Mouse (Mus musculus) embryonic facial prominence, embryonic 13.5 days (tissue): Measurements from ENCODE around the gene Hlcs. TPM values are rescaled to one million over a fixed set of nuclear protein-coding genes. Genes with fewer than 3 reads are reported as not detected.

Experiments used
- ATAC-seq: fragments of 200-750 bp; cut with Nextera tagmentation; 2 replicates; pipeline ENCODE4 v1.8.0; 2017; ENCODE audit warnings: low read depth; ENCODE audit not compliant: insufficient number of reproducible peaks, insufficient read depth, low FRiP score, low TSS enrichment
- H3K27ac ChIP-seq: fragments of 300-500 bp; sonication (generic); 2 replicates; pipeline ENCODE4 v1.5.1; 2015; ENCODE audit warnings: moderate library complexity, mild to moderate bottlenecking, inconsistent platforms
- H3K27me3 ChIP-seq: fragments of 300-500 bp; sonication (generic); 2 replicates; pipeline ENCODE4 v1.6.1; 2015; ENCODE audit warnings: mild to moderate bottlenecking, inconsistent platforms
- H3K36me3 ChIP-seq: fragments of 300-500 bp; sonication (generic); 2 replicates; pipeline ENCODE4 v1.6.1; 2015; ENCODE audit warnings: mild to moderate bottlenecking, inconsistent platforms
- H3K4me1 ChIP-seq: fragments of 300-500 bp; sonication (generic); 2 replicates; pipeline ENCODE4 v1.6.1; 2015; ENCODE audit warnings: inconsistent platforms
- H3K4me2 ChIP-seq: fragments of 300-500 bp; sonication (generic); 2 replicates; pipeline ENCODE4 v1.6.1; 2015; ENCODE audit warnings: moderate library complexity, mild to moderate bottlenecking, inconsistent platforms
- H3K4me3 ChIP-seq: fragments of 300-500 bp; sonication (generic); 2 replicates; pipeline ENCODE4 v1.5.1; 2015; ENCODE audit warnings: mild to moderate bottlenecking, inconsistent platforms
- H3K9ac ChIP-seq: fragments of 300-500 bp; sonication (generic); 2 replicates; pipeline ENCODE4 v1.6.1; 2015; ENCODE audit warnings: mild to moderate bottlenecking, inconsistent platforms
- H3K9me3 ChIP-seq: fragments of 300-500 bp; sonication (generic); 2 replicates; pipeline ENCODE4 v1.6.1; 2016; ENCODE audit warnings: inconsistent platforms
- WGBS: fragments of 180-500 bp; shearing (Covaris S2); methylation state at CpG from one replicate; pipeline ENCODE4 v1.1.7; 2015; ENCODE audit warnings: mixed read lengths; 5-methylcytosine and 5-hydroxymethylcytosine counted together
- polyA plus RNA-seq: library from polyadenylated mRNA; unstranded; fragments of >200 nt; fragmentation: Nextera tagmentation; extraction: Ambion mirVana; gene quantifications from 2 replicates; pipeline ENCODE4 v1.2.1, GENCODE M21; 2015

Hlcs gene
- polyA plus RNA-seq, 1 experiment from 2014 or later: 10.0 TPM

- Histone ChIP-seq H3K36me3 (no peaks in the 10 kb centered on the region), H3K9ac (no peak overlapping the region), H3K27me3 (peaks cover 28% of the 10 kb centered on the region), H3K9me3 (no peaks in the 10 kb centered on the region), H3K4me1 (peaks cover 11% of the 10 kb centered on the region), H3K4me2 (no peak overlapping the region), H3K27ac (no peak overlapping the region), H3K4me3 (no peak overlapping the region)
- ATAC-seq: no peak
- WGBS: 61% methylated on average over 5 of the region's 5 CpGs
Observed at GRCm38 (mm10) chr16:94323681-94324080, 10.3 kb upstream of the Hlcs start.

DNA sequence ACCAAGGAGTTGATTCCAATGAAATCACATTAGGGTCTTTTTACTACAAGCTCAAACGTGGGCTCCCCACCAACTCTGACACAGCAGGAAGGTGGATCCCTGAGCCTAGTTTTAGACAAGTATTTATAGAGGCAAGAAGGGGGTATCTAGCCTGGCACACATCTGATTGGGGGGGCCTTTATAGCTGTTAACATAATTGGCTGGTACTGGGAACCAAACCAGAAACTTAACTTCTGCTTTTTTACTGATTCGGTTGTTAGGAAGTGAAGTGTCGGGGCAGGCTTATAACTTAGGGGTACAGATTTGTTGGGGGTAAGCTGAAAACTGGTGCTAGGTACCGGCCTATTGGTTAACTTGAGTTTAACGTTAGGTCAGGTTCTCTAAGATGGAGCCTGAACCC lies 6.9 kb upstream of the Hlcs start:
- Histone ChIP-seq H3K9ac (no peak overlapping the region), H3K27me3 (peaks cover 8% of the 10 kb centered on the region), H3K36me3 (no peaks in the 10 kb centered on the region), H3K4me3 (no peak overlapping the region), H3K27ac (no peak overlapping the region), H3K4me2 (no peak overlapping the region), H3K4me1 (no peaks in the 10 kb centered on the region), H3K9me3 (no peaks in the 10 kb centered on the region)
- WGBS: 81% methylated on average over 5 of the region's 5 CpGs
- ATAC-seq: no peak

DNA sequence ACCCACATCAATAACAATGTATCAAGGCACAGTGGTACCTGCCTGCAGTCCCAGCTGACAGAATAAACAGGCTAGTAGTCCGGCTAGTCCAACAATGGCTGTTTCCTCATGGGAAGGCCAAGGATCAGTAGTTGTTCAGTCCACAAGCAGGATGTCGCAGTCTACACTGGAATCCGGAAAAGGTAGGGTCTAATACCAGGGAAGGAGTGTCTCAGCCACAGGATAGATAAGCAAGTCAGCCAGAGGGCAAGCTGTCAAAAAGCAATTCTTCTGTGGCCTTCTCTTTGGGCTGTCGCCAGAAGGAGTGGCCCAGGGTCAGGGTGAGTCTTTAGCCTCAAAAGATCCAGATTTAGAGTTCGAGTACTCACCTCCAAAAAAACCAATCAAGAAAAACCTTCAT lies 4.4 kb upstream of the Hlcs start:
- no peak overlapping the region for H3K4me2 ChIP-seq
- no peaks in the 10 kb centered on the region for H3K36me3 ChIP-seq
- H3K9me3 ChIP-seq: no peaks in the 10 kb centered on the region
- no peak overlapping the region for H3K9ac ChIP-seq
- 0 out of 2 replicates have a peak, but pooled peaks cover 5% of the 10 kb centered on the region for H3K27me3 ChIP-seq
- H3K4me3 ChIP-seq: no peak overlapping the region
- H3K4me1 ChIP-seq: peaks cover 5% of the 10 kb centered on the region
- ATAC-seq: no peak
- H3K27ac ChIP-seq: no peak overlapping the region
- WGBS: 75% methylated on average over 5 of the region's 5 CpGs

GRCm38 (mm10) chr16:94315215-94315614 lies 1.8 kb upstream of the Hlcs start:
- no peaks in the 10 kb centered on the region for H3K36me3 ChIP-seq
- H3K4me1 ChIP-seq: peaks cover 11% of the 10 kb centered on the region
- WGBS: 58% methylated on average over 1 of the region's 1 CpGs
- no peak overlapping the region for H3K27ac ChIP-seq
- ATAC-seq: no peak
- H3K27me3 ChIP-seq: 0 out of 2 replicates have a peak, but pooled peaks cover 5% of the 10 kb centered on the region
- no peak overlapping the region for H3K4me2 ChIP-seq
- no peak overlapping the region for H3K4me3 ChIP-seq
- H3K9me3 ChIP-seq: no peaks in the 10 kb centered on the region
- H3K9ac ChIP-seq: no peak overlapping the region

GRCm38 (mm10) chr16:94314626-94315025 lies 1.3 kb upstream of the Hlcs start:
- no peak overlapping the region for H3K4me3 ChIP-seq
- H3K9ac ChIP-seq: no peak overlapping the region
- no peak for ATAC-seq
- H3K4me2 ChIP-seq: no peak overlapping the region
- H3K9me3 ChIP-seq: no peaks in the 10 kb centered on the region
- no peak overlapping the region for H3K27ac ChIP-seq
- H3K36me3 ChIP-seq: no peaks in the 10 kb centered on the region
- H3K4me1 ChIP-seq: peaks cover 11% of the 10 kb centered on the region
- WGBS: 90% methylated on average over 5 of the region's 5 CpGs
- H3K27me3 ChIP-seq: 0 out of 2 replicates have a peak, but pooled peaks cover 5% of the 10 kb centered on the region

DNA sequence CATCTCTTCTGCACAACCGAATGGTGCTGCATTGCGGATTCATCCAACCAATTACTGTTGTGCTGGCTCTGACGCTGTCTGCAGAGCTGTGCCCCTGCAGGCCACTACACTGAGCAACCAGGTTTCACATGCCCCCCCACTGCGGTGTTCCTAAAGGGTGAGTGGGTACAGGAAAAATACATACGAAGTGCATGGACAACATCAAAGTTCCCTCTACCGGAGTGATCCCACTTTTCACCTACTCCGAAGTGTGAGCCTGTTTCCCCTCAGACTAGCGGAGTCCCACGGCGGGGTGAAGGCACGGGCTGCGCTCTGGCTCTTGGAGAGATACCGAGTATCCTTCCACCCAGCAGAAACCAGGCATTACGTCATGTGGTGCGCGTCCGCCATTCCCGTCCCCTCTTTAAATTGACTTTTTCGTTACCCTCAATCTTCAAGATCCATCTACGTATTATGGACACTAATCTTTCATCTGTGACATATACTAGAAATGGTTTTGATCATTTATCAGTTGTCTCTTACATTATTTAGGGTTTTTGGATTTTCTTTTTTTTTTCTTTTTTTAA lies 625 bp downstream of the Hlcs start:
- Histone ChIP-seq H3K4me1 (peaks cover 21% of the 10 kb centered on the region), H3K9me3 (no peaks in the 10 kb centered on the region), H3K9ac (peak overlapping the region; percentile 90), H3K4me3 (peak overlapping the region; percentile 66), H3K27me3 (0 out of 2 replicates have a peak, but pooled peaks cover 5% of the 10 kb centered on the region), H3K4me2 (peak overlapping the region; percentile 87), H3K27ac (peak overlapping the region; percentile 100), H3K36me3 (no peaks in the 10 kb centered on the region)
- ATAC-seq: peak; percentile 82
- under 1% methylated on average over 20 of the region's 20 CpGs for WGBS

DNA sequence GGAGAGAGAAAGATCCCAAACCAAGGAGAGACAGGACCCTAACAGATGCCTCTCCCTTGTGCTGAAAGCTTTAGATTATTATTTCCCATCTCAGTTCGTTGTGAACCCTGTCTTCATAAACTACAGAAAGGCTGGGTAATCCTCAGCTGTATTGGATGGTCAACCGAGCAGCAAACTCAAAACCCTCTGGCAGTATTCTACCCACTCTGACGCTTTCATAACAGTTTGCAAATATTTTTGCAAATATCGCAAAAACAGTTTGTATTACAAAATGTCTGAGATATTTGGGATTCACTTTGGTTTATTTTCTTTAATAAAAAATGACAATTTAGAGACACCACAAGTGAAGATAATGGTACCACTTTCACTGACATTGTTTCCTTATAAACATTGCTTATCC lies 1.4 kb downstream of the Hlcs start:
- Histone ChIP-seq H3K27me3 (0 out of 2 replicates have a peak, but pooled peaks cover 5% of the 10 kb centered on the region), H3K9ac (no peak overlapping the region), H3K36me3 (no peaks in the 10 kb centered on the region), H3K4me2 (peak overlapping the region; percentile 87), H3K27ac (peak overlapping the region; percentile 100; the same call in 1 of the 2 replicates), H3K4me1 (peaks cover 29% of the 10 kb centered on the region), H3K9me3 (no peaks in the 10 kb centered on the region), H3K4me3 (peak overlapping the region; percentile 66)
- ATAC-seq: no peak
- 76% methylated on average over 4 of the region's 4 CpGs for WGBS

DNA sequence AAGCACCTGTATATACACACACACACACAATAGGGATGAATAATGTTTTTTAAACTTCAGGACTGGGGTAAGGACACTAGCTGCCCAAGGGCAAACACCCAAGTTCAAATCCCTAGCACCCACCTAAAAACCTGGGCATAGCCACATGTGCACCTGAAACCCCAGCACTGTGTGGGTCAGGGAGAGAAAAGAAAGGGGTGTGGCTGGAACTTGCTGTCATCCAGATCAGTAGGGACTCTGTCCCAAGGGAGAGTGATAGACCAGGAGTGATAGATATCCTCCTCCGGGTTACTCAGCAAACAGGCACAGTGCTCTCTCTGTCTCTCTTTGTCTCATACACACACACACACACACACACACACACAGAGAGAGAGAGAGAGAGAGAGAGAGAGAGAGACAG lies 2.0 kb downstream of the Hlcs start:
- H3K36me3 ChIP-seq: no peaks in the 10 kb centered on the region
- 0 out of 2 replicates have a peak, but pooled peaks cover 5% of the 10 kb centered on the region for H3K27me3 ChIP-seq
- WGBS: 78% methylated on average over 1 of the region's 1 CpGs
- H3K4me2 ChIP-seq: peak overlapping the region; percentile 87; the same call in 1 of the 2 replicates
- no peak for ATAC-seq
- no peaks in the 10 kb centered on the region for H3K9me3 ChIP-seq
- no peak overlapping the region for H3K27ac ChIP-seq
- H3K4me1 ChIP-seq: peaks cover 32% of the 10 kb centered on the region
- no peak overlapping the region for H3K4me3 ChIP-seq
- no peak overlapping the region for H3K9ac ChIP-seq

- H3K4me3 ChIP-seq: no peak overlapping the region
- H3K36me3 ChIP-seq: no peaks in the 10 kb centered on the region
- peaks cover 31% of the 10 kb centered on the region for H3K4me1 ChIP-seq
- H3K27me3 ChIP-seq: no peaks in the 10 kb centered on the region
- no peak overlapping the region for H3K27ac ChIP-seq
- no peak for ATAC-seq
- no peak overlapping the region for H3K9ac ChIP-seq
- 89% methylated on average over 4 of the region's 4 CpGs for WGBS
- 0 out of 2 replicates have a peak, but pooled peaks cover 4% of the 10 kb centered on the region for H3K9me3 ChIP-seq
- no peak overlapping the region for H3K4me2 ChIP-seq
Observed at GRCm38 (mm10) chr16:94309025-94309424, 4.3 kb downstream of the Hlcs start.

- Histone ChIP-seq H3K27me3 (peaks cover 4% of the 10 kb centered on the region), H3K4me1 (peaks cover 31% of the 10 kb centered on the region), H3K4me2 (peak overlapping the region; percentile 42), H3K9me3 (0 out of 2 replicates have a peak, but pooled peaks cover 4% of the 10 kb centered on the region), H3K9ac (peak overlapping the region; percentile 7; the same call in 1 of the 2 replicates), H3K4me3 (no peak overlapping the region), H3K27ac (peak overlapping the region; percentile 82), H3K36me3 (no peaks in the 10 kb centered on the region)
- no peak for ATAC-seq
- 15% methylated on average over 6 of the region's 6 CpGs for WGBS
Observed at GRCm38 (mm10) chr16:94307942-94308341, 5.4 kb downstream of the Hlcs start.

DNA sequence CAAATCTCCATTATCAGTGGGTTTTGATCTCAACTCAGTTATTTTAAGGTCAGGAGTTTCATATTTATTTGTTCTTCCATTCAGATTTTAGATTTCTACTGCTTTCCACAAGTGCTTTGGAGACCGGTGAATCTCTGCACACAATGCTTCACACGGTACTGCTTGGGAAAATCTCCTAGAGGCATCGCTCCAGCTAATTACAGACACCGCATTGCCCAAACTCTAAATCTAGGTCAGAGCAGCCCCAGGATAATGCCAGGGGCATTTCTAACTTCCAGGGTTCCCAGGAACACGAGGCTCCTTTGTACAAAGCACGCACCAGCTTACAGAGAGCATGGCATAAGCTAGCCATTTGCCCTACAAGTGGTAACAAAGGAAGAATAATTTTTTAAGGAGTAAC lies 5.8 kb downstream of the Hlcs start:
- Histone ChIP-seq H3K4me3 (no peak overlapping the region), H3K9ac (no peak overlapping the region), H3K27me3 (peaks cover 6% of the 10 kb centered on the region), H3K36me3 (no peaks in the 10 kb centered on the region), H3K4me1 (peaks cover 35% of the 10 kb centered on the region), H3K9me3 (0 out of 2 replicates have a peak, but pooled peaks cover 4% of the 10 kb centered on the region), H3K27ac (peak overlapping the region; percentile 82), H3K4me2 (peak overlapping the region; percentile 42)
- ATAC-seq: no peak
- WGBS: 25% methylated on average over 6 of the region's 6 CpGs

- Histone ChIP-seq H3K27me3 (peaks cover 12% of the 10 kb centered on the region), H3K4me2 (peak overlapping the region; percentile 52), H3K9me3 (0 out of 2 replicates have a peak, but pooled peaks cover 4% of the 10 kb centered on the region), H3K4me1 (peaks cover 30% of the 10 kb centered on the region), H3K27ac (no peak overlapping the region), H3K4me3 (peak overlapping the region; percentile 20), H3K36me3 (no peaks in the 10 kb centered on the region), H3K9ac (peak overlapping the region; percentile 51; the same call in 1 of the 2 replicates)
- no peak for ATAC-seq
- WGBS: 17% methylated on average over 6 of the region's 6 CpGs
Observed at GRCm38 (mm10) chr16:94303203-94303535, 10.2 kb downstream of the Hlcs start.
